Mouse (Mus musculus) testis, adult 10 weeks (tissue): ENCODE results near the gene Ndufaf7. TPM values are rescaled to one million over a fixed set of nuclear protein-coding genes. Genes with fewer than 3 reads are reported as not detected.

Experiments
- polyA plus RNA-seq: library from polyadenylated mRNA; stranded (reverse); fragments of 350-450 nt; fragmentation: Illumina TruSeq; extraction: RNeasy Lipid Tissue Mini Kit (QIAGEN cat#74804); gene quantifications from one replicate; pipeline ENCODE4 v1.2.3, GENCODE M21; 2014; ENCODE audit warnings: low read depth, low replicate concordance

Gene Ndufaf7
- polyA plus RNA-seq, result 67.9 TPM

DNA sequence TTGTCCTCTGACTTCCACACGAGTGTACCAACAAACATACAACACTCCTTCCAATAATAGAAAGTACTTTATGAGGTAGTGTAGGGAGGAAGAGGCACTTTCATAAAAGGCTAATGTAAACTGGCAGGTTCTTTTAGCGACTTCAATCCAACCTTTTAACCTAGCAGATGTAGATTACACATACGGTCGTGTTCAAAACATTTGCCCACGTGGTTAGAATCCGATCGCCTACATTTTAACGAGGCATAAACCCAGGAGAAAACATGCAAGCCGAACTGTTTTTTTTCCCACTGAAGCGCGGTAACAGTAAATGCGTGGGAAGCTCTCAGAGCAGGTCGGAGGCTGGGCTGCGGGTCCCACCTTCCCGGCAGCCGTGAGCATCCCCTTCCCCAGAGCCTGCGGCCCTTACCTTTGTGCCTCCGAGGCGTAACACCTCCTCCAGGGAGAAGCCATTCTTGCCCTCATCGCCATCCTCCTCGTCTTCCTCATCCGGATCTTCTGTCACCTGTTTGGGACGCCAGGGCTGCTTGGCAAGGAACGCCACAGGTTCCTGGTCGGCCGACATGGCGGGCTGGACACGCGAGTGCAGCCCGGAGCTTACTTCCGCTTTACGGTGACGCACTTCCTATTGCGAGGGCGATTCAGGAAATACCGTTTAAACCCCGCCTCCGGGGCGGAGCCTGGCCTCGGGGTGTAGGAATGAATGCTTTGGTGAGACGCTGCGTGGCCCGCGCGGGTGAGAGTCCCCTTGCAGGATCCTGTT lies at the start of gene Ndufaf7, which contains the start of gene Cebpz:
Gene Ndufaf7, plus strand, starts transcription at position 671 of the 763 bp plus-strand sequence.
Gene Cebpz, minus strand, starts transcription at position 601 of the 763 bp plus-strand sequence.

DNA sequence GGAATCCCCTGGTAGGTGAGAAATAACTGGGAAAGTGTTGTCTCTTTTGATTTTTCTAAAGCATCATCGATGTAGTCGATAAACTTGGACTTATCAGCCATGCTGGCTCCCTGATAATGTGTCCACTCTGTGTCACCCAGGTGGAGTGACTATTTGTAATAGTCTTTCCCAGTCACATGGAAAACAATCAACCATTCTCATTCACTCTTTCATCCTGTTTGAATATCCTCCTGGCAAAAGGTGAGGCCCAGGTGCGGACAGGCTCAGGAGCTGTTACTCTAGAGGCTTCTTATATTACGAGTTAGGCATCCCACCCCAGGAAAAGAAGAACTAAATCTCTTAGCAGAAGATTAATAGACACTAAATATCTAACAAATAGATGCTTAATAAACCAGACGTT lies 30.0 kb upstream of the Ndufaf7 start, which contains the start of gene Sult6b1:
Gene Sult6b1, minus strand, starts transcription at position 101 of the 400 bp plus-strand sequence.

DNA sequence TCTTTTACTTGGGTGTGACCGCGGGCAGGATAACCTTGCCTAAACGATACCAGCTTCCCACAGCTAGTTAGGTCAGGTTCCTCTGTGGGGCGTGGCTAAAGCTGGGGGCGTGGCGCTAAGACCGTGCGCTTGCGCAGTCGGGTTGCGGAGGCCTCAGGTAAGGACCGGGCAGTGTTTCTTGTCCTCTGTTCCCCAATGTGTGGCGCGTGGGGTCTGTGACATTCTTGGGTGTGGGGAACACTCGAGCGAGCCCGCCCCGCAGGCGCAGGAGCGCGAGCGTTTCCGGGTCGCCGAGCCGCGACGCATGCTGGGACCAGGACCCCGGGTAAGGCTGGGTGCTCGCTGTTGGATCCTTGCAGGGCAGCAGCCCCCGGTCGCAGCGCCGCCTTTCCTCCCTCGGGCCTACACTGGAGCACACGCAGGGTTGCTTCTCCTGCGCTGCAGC lies 20.5 kb upstream of the Ndufaf7 start, which contains the start of gene Cebpzos:
Gene Cebpzos, plus strand, starts transcription at position 132 of the 445 bp plus-strand sequence.

Other genes with a start within 250 kb of the Ndufaf7 start
- gene Strn, start 199.9 kb upstream of the Ndufaf7 start, polyA plus RNA-seq, result 12.8 TPM
- gene Heatr5b, start 101.8 kb upstream of the Ndufaf7 start, polyA plus RNA-seq, result 12.4 TPM
- 33.4 TPM for gene Gpatch11, start 101.6 kb upstream of the Ndufaf7 start, polyA plus RNA-seq
- 22.7 TPM for gene Eif2ak2, start 54.6 kb upstream of the Ndufaf7 start, polyA plus RNA-seq
- 2.1 TPM for gene Sult6b1, start 30.1 kb upstream of the Ndufaf7 start, polyA plus RNA-seq
- gene Cebpzos, start 20.6 kb upstream of the Ndufaf7 start, polyA plus RNA-seq, result 26.6 TPM
- 53.9 TPM for gene Cebpz, start 70 bp upstream of the Ndufaf7 start, polyA plus RNA-seq
- 17.7 TPM for gene Prkd3, start 83.7 kb downstream of the Ndufaf7 start, polyA plus RNA-seq
- 86.1 TPM for gene Qpct, start 114.8 kb downstream of the Ndufaf7 start, polyA plus RNA-seq